Mouse (Mus musculus) brain, adult 2 months (tissue): ENCODE results near the gene Upk1a.

ENCODE experiments used
- DNase-seq: peaks from one replicate; pipeline ENCODE4 v3.0.0; 2011; ENCODE audit warnings: low read depth, low spot score

Gene Upk1a

GRCm38 (mm10) chr7:30579950-30580349 is 32.7 kb downstream of the Upk1a start:
- no peak for DNase-seq

DNA sequence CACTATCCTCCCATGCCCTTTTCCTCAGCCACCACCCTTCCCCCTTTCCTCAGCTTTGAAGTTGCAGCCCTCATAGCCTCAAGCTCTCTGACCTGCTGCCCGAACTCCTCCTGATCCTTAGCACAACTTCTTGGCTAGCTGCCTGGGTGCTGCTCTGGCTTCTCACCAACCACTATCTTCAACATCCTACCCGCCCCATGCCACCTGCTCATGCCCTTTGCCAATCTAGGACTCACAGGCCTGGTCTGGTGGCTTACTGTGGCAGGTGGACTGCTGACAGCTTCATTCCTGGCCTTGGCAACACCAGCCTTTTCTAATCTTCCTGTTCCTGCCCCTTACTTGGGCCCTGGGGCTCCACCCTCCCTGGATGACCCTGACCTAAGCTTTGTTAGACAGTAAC is 39.7 kb downstream of the Upk1a start:
- DNase-seq: peak; percentile 81

DNA sequence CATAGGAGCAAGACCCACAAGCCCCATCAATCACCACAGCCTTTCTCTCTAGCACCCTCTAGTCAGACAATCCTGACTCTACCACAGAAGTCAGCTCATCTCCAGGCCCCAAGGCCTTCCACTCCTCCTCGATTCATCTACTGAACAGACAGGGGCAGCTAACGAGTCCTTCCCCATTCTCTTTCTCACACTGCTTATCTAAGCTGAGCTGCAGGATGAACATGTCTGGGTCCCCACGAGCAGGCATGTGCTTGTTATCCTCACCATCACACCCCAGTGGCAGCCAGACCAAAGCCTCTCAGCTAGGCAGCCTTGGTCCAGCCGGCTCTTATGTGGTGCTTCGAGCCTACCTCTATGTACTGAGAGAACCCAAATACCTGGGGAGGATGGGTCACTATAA is 40.3 kb downstream of the Upk1a start:
- no peak for DNase-seq

DNA sequence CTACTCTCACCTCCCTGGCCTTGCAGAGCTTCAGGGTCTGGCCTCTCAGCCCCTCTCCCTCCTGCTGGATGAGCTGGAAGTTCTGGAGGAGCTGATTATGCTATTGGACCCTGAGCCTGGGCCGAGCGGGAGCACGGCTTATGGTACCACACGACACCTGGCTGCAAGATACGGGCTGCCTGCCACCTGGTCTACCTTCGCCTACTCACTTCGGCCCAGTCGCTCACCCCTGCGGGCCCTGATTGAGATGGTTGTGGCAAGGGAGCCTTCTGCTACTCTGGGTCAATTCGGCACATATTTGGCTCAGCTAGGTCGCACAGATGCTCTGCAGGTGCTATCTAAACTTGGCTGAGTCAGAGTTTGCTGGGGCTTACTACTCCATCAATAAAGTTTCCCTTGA is 45.1 kb downstream of the Upk1a start:
- no peak for DNase-seq

DNA sequence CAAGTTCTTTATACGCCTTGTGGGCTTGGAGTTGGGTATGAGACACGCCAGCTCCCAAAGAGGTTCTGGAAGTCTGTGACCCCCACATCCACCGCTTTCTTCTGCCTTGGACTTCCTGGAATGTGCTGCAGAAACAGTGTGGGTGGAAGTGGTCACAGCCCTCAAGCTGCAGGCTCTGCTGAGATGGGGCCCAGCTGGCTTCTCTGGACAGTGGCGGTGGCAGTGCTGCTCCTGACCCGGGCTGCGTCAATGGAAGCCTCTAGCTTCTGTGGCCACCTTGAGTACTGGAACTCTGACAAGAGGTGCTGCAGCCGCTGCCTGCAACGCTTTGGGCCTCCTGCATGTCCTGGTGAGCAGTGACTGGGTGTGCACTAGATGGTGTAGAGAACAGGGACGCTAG is 46.6 kb downstream of the Upk1a start:
- DNase-seq: no peak

GRCm38 (mm10) chr7:30564970-30565571 is 47.6 kb downstream of the Upk1a start, which contains the start of gene Igflr1:
Gene Igflr1 (plus strand): TSS chr7:30565427.
- DNase-seq: no peak

- DNase-seq: peak; percentile 44
These were observed 48.8 kb downstream of the Upk1a start for GRCm38 (mm10) chr7:30563906-30564280.

GRCm38 (mm10) chr7:30563117-30563905 is 49.3 kb downstream of the Upk1a start, which contains the start of the genes U2af1l4, Gm49396 and Psenen:
Gene U2af1l4 (plus strand): TSS chr7:30563301.
Gene Gm49396 (plus strand): TSS chr7:30563344.
Gene Psenen (minus strand): TSS chr7:30563627.
- DNase-seq: peak; percentile 99

- peak; percentile 40 for DNase-seq
These were observed 50.0 kb downstream of the Upk1a start for GRCm38 (mm10) chr7:30562526-30563116.

DNA sequence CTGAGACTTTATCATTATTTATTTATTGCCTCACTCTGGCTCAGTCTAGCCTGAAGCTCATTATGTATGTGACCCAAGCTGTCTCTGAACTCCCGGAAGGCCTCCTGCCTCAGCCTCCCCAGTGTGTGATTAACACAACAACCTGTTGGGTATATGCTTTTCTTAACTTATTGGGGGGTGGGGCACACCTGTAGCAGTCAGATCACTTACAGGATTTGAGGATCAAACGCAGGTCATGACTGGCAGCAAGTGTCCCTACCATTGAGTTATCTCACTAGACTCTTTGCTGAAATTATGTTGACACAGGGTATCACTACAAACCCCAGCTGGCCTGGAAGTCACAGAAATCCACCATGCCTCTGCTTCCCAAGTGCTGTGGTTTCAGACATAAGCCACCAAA is 52.4 kb downstream of the Upk1a start:
- DNase-seq: no peak

- DNase-seq: peak; percentile 100
These were observed 53.1 kb downstream of the Upk1a start, which contains the start of gene Lin37 for GRCm38 (mm10) chr7:30559443-30559954. Gene Lin37 (minus strand): TSS chr7:30559838.

DNA sequence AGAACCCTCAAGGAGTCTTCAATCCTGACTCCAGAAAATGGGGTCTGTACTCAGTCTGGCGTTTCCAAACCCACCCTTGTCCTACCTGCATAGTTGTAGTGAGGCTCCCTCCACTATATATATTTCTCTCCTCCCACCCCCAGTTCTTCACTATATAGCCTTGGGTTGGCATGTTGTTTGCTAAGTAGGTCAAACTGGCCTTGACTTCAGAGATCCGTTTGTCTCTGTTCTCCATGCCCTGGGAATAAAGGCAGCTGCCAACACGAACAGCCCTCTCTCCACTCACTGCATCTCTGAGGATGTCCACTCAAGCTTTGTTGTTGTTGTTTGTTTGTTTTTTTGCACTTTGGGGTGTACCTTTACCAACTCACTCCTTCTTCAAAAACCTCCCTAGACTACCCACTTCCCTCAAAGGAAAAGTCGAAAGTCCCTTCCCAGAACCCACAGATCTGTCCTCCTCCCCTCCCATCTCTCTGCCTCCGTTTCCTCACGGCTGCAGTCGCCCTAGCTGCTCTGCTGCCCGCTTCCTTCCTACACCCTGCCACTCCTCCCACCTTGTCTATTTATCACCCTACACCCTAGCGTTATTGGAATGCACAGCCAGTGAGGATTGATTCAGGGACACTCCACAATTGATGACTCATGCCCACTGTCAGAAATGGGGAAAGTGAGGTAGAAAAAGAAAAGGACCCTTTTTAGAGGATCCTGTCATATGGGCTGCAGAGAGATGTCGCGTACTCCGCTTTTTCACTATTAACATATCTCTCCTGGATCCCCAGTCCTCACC is 53.8 kb downstream of the Upk1a start:
- DNase-seq: peak; percentile 36

- peak; percentile 39 for DNase-seq
These were observed 54.6 kb downstream of the Upk1a start for GRCm38 (mm10) chr7:30557901-30558514.

DNA sequence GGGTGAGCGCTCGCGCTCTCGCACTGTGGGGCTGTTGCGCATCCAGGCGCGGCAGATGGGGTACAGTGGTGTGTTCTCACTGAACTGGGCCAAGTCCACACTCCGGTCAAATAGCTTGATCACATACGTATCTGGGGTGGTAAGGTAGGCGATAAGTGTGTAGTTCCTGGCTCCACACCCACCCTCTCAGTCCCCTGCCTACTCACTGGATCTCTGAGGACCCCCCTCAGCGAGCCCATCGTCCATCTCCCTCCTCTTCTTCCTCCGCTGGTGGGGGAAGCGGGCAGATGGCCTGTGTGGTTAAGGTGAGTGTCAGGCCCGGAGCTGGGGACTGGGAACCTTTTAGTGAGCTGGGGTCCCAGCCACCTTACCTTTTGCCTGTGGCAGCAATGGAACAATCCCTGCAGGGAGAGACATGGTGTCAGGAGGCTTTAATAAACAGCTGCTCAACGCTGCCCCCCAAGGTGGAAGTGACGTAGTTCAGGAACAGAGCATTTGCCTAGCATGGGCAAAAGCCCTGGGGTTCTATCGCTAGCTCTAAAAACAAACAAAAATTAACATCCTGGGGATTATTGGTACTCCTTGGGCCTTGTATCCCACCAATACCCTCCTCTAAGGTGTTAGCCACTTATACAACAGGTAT is 55.6 kb downstream of the Upk1a start:
- DNase-seq: no peak

- DNase-seq: no peak
These were observed 58.6 kb downstream of the Upk1a start for GRCm38 (mm10) chr7:30553810-30554584.
